Mouse (Mus musculus): Measurements from ENCODE around the gene Sirt5.

The Sirt5 gene

GRCm38 (mm10) chr13:43364985-43365824 lies at the start of gene Sirt5:
Sirt5 (plus strand) TSS chr13:43365496.
- peak; percentile 93 for DNase-seq (ENCODE audit: low spot score)

DNA sequence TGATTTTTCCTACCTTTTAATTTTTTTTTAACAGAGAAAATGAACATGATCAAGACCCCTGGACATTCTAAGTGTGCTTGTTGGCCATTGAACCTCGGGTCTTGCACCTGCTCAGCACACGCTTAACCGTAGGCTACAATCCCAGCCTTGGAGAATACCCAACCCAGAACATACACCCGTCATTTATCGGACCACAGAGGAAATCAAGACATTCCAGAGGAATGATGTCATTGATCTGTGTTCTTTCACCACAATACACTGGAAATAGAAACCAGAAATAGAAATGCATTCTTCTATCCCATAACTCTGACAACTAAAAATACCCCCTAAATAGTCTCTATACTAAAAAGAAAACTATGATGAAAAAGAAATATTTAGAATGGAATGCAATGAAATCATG lies 47.9 kb upstream of the Sirt5 start:
- DNase-seq (ENCODE audit: low spot score), result no peak

GRCm38 (mm10) chr13:43319396-43319795 lies 45.9 kb upstream of the Sirt5 start:
- DNase-seq (ENCODE audit: low spot score), result no peak

DNA sequence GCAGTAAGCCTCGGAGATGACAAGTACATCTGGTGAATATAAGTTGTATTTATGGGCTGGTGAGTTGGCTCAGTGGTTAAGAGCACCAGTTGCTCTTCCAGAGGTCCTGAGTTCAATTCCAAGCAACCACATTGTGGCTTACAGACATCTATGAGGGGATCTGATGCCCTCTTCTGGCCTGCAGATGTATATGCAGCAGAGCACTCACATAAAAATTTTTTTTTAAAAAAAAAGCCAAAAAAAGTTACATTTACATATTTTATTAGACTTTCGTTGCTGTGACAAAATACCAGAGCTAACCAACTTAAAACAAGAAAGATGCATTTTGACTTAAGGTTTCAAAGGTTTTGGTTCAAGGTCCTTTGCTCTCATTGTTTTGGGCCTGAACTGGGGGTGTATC lies 43.8 kb upstream of the Sirt5 start:
- DNase-seq (ENCODE audit: low spot score), result no peak

GRCm38 (mm10) chr13:43325427-43325826 lies 39.9 kb upstream of the Sirt5 start:
- DNase-seq (ENCODE audit: low spot score), result no peak

- DNase-seq (ENCODE audit: low spot score), result no peak
Measured at GRCm38 (mm10) chr13:43331721-43332444, 33.4 kb upstream of the Sirt5 start.

- DNase-seq (ENCODE audit: low spot score), result peak; percentile 57
Measured at GRCm38 (mm10) chr13:43332591-43332990, 32.7 kb upstream of the Sirt5 start.

DNA sequence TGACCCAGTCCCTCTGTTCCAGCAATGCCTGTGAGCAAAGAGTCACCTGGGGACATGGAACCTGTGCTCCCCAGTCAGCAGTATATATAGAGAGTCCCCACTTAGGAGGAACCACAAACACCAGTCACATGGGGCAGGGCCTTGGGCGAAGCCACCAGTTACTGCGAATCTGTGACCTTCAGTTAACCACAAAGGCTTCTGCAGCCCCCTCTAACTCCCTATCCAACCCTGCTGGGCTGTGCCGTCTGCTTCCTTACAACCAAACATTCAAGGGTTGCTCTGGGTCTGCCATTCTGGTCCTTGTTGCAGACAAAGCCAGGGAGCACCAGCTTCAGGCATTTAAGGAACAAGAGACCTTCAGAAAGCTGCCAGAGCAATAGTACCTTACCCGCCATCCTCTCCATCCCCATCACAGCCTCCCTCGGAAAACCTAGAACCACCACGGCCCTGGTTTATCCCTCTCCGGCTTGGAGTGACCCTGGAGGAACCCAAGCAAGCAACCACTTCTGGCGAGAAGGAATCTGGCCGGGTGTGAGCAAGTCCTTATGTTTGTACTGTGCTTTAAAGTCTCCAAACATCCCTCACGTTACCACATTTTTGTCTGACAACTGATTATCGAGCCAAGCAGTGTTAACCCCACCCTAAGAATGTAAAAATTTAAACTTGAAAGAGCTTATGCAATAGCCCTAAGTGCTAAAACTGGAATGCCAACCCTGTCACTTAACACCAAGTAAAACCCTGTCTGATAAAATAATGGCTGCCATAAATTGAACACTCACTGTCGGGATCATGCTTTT lies 28.7 kb upstream of the Sirt5 start:
- DNase-seq (ENCODE audit: low spot score), result no peak

DNA sequence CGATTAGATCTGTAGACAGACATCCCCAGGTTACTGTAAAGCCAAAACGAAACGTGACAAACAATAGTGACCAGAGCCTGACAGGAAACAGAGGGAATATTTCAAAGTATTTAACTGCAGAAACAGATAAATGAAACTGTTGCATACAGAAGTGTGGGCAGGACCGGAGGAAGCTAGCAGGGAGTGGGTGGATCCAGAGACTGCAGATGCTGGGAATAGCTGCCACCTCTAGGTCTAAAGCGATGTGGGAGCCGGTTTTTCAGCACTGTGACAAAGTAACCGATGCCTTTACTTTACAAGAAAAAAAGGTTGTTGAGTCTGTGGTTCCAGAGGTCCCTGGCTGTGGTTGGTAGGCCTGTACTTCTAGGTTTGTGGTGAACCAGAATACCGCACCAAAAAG lies 27.3 kb upstream of the Sirt5 start:
- DNase-seq (ENCODE audit: low spot score), result no peak

DNA sequence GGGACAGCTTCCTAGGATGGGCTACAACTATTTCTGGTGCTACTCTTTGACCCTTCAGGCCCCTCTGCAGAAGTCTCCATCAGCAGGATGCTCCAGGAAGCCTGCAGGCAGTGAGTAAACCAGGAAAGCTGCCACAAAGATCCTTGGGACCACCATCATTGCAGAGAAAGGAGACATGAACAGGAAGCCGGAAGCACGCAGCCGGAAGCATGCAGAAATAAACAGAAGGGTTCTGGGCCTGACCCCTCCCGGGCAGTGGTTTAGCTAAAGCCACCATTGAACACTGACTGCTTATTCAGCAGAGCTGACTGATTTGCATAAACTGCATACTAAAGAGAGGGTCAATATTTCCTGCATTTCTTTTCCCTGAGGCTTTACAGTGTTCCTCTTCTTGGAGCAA lies 26.7 kb upstream of the Sirt5 start:
- no peak for DNase-seq (ENCODE audit: low spot score)

GRCm38 (mm10) chr13:43346825-43347224 lies 18.5 kb upstream of the Sirt5 start:
- no peak for DNase-seq (ENCODE audit: low spot score)

DNA sequence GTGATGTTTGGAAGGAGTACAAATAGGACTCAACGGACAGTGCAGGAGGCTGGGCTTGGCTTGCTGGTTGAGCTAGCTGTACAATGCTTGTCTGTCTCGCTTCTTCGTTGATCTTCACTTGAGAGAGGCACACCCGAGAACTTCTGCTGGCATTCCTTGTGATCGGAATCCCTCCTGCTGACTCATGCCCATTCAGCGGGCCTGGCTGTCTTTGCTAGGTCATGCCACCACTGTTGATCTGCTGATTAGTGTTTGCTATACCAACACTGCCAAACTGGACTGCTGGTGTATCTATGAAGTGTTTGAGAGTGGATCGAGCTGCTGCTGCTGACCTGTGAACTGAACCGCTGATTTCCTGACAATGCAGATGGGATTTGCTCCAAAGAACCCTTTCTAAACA lies 15.9 kb upstream of the Sirt5 start:
- no peak for DNase-seq (ENCODE audit: low spot score)

DNA sequence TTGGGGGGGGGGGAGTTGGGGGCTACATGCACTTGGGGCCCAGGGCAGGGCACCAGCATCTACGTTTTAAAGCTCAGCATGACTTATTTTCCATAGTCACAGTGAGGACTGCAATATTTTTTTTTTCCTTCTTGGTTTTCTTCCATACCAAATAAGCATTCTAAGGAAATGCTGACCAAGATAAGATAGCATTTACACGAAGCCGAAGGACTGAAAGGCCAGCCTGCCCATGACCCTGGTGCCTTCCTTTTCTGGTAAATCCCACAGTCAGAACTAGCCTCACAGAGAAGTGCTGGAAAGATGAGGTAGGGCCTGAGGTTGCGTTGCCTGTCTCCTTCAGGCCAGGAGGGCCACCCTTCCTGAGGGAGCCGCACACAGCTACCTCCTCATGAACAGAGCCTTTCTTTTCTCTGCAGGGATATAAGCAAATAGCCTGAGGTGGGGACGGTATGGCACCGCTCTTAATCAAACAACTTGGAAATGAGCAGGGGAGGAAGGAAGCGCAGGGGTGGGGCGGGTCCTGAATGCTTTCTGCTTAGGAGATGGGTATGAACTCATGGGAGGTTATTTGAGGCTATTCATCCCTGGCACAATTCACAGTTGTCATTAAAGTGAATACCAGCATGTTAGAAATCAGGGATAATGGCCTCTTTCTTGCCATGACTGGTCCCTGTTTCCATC lies 14.7 kb upstream of the Sirt5 start:
- no peak for DNase-seq (ENCODE audit: low spot score)

DNA sequence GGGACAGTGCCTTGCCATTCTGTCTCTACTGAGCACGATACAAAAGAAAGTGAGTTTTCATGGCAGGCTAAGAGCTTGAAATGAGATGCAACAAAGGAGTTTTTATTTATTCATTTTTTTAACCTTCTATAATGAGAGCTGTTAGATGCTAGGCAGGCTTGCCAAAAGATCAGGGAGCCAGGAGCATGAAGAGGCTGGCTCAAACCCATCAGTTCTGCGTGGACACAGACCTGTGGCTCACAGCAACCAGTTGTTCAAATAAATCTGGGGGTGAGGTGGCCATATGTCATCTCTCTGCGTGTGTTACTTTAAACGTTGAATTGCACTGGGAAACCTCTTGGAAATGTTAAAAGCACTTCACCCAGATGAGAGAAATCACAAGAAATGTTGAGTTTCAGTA lies 11.9 kb upstream of the Sirt5 start:
- DNase-seq (ENCODE audit: low spot score), result no peak

DNA sequence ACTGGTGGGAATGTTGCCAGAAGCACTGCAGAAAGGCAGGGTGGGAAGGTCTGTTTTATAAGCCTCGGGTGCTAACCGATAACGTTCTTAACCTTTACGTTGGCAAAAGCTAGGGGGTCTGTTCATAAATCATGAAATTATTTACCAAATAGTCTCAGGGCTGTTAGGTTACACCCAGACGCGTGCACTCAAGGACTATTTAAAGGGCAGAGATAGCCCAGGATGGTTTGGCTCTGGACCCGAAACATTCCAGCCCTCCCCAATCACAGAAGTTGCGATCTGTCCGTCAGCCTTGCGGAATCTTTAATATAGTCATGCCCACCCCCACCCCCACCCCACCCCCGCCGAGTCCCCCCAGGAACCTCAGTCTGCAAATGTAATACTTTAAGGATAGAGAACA lies 10.9 kb upstream of the Sirt5 start:
- no peak for DNase-seq (ENCODE audit: low spot score)

DNA sequence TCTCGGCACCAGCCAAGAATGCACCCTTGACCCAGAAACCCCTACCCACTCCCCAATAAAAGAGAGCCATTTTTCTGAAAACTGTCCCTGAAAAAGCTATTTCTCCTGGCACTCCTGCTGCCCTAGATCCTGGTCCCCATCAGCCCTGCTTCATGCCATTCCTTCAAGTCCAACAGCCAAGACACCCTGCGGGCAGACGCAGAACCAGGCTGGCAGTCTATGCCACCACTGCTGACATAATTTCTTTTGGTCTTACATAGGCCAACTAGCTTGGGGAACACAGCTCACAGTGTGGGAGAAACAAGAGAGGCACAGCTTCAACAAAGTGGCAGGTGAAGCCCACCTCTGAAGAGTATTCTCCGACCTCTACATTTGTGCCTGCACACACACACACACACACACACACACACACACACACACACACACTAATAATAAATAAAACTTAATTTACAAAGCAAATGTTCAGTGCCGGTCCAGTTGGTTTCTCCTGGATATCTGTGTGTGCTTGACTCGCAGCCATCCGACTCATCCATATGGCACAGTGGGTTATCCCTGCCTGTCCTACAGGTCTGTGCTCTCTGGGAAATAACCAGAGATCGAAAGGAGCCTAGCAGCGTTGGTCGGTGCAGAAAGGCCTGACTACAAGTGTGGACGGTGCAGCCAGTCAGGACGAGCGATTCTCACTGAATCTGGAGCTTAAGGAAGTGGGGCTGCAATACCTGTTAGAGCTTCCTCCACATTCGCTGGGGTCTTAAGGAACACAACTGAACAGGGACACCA lies 8.8 kb upstream of the Sirt5 start:
- DNase-seq (ENCODE audit: low spot score), result no peak

DNA sequence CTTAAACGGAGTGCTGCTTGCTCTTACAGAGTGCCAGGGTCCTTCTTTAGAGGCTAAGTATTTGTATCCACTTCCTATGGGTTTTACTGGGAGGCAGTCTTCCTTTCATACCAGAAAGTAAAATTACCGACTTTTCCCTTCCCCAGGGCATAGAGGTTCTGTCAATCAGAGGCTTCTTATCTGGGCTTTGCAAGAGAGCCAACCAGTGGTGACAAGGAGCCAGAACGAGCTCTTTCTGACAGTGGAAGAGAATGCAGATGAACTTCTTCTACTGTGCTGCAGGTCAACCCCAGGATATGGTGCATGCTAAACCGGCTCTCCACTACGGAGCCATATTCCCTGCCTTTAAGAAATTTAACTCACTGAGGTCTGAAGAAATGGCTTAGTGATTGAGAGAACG lies 4.8 kb upstream of the Sirt5 start:
- no peak for DNase-seq (ENCODE audit: low spot score)

DNA sequence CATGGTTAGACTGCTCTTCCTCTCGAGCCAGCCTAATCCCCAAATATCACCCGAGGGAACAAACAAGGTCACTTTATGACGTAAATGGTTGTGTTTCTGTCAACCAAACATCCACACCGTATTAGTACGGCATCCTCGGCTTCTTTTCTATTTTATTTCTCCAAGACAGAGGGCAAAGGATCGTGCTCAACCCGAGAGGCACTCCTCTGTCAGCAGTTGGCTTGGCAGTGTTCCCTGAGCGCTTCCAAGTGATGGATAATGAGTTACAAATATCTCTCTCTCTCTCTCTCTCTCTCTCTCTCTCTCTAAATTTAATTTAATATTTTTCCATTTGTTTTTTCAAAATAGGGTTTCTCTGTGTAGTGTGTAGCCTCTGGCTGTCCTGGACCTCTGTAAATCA lies 2.9 kb upstream of the Sirt5 start:
- no peak for DNase-seq (ENCODE audit: low spot score)

GRCm38 (mm10) chr13:43365825-43366184 lies 509 bp downstream of the Sirt5 start:
- no peak for DNase-seq (ENCODE audit: low spot score)

DNA sequence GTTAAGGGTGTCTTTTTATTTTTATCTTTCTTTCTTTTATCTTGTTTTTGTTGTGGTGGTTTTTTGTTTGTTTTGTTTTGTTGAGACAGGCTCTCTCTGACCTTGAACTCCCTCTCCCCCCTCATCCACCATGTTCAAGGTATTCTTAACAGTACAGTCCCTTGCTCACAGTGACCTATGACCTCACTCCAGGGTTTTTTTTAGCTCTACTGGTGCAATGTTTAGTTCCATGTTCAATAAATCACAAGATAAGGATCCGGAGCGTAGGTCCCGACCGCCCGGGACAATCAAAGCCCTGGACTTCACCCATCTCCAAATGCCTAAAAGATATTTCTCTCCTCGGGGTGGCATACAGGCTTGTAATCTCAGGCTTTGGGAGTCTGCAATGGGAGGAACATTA lies 4.8 kb downstream of the Sirt5 start:
- DNase-seq (ENCODE audit: low spot score), result no peak

GRCm38 (mm10) chr13:43372892-43373291 lies 7.6 kb downstream of the Sirt5 start:
- no peak for DNase-seq (ENCODE audit: low spot score)

Measured in retina, embryonic 14.5 days (tissue).